ENCODE assay signal across 11 mouse cellular contexts in genomic region chr1:136564963-136565362, GRCm38 (mm10). TPM values are rescaled to one million over a fixed set of nuclear protein-coding genes. Genes with fewer than 3 reads are reported as not detected.
A peak's percentile ranks its signal among the peaks of the same experiment; 100 is the strongest.
DNase-seq lines count a peak whose midpoint lies in the region; ATAC-seq and TF ChIP-seq lines count a peak whose summit lies in the region.
"Had no signal": no experiment of that assay in that cellular context is flagged by ENCODE, and none has a peak within 500 bp of the region (broad histone marks: within the 10 kb centered on the region; RNA-seq: fewer than 3 reads in every experiment).

No protein-coding gene starts in this region.

- peak; percentile 56 for DNase-seq in kidney, adult 9 months
- DNase-seq in kidney, postnatal 14 days: no peak
- DNase-seq in CD4-positive helper T cell, adult 2 months (ENCODE audit: low read depth, low spot score): peak; percentile 42
- DNase-seq in ES-E14 (ENCODE audit: low read depth, low spot score): no peak
- DNase-seq in naive thymus-derived CD4-positive, alpha-beta T cell, adult 2 months (ENCODE audit: low read depth): peak; percentile 63
- DNase-seq in adrenal gland, postnatal 4 days (ENCODE audit: low spot score in 2 of 2): no peak
- no peak for DNase-seq in midbrain, embryonic 10.5 days (ENCODE audit: low spot score)
- DNase-seq: heart, postnatal 36 days; layer of hippocampus, postnatal 36 days; right cerebral cortex, postnatal 25 days had no signal

- in situ Hi-C loops in ES-E14 (cut with MboI; ENCODE audit: low sequenced_read_pairs in 2 of 2, unreplicated experiment in 2 of 2): loop anchor here in 1 of 2 experiments (25.0 kb wide), 1 partner anchor 172 kb away; no protein-coding TSS in a partner anchor

- H3K4me1 ChIP-seq in ES-E14 (ENCODE audit: control insufficient read depth in 2 of 2, insufficient read depth in 2 of 2, low read length in 2 of 2, poor library complexity in 1 of 2): peaks cover 6 to 9% of the 10 kb centered on the region in 2 experiments
- peaks cover 20% of the 10 kb centered on the region for H3K4me1 ChIP-seq in midbrain, embryonic 10.5 days

- H3K27me3 ChIP-seq in midbrain, embryonic 10.5 days (ENCODE audit: low read depth, poor library complexity, severe bottlenecking): peaks cover 12% of the 10 kb centered on the region

- ATAC-seq in granulocyte monocyte progenitor cell, adult 5-6 weeks (replicated peaks; ENCODE audit: poor library complexity, severe bottlenecking): no peak

- H3K9me3 ChIP-seq in ES-E14 (ENCODE audit: control insufficient read depth, insufficient read depth, low read depth, low read length): no peaks in the 10 kb centered on the region
- no peaks in the 10 kb centered on the region for H3K9me3 ChIP-seq in midbrain, embryonic 10.5 days (replicated peaks)

- peak overlapping the region; percentile 54 for H3K27ac ChIP-seq in ES-E14 (ENCODE audit: insufficient read depth, low read depth, low read length, poor library complexity, severe bottlenecking)
- no peak overlapping the region for H3K27ac ChIP-seq in midbrain, embryonic 10.5 days (replicated peaks)

- peaks cover 2% of the 10 kb centered on the region; the same call in 1 of the 2 replicates for H3K36me3 ChIP-seq in ES-E14 (ENCODE audit: control insufficient read depth, insufficient read depth, low read length, poor library complexity, severe bottlenecking)
- H3K36me3 ChIP-seq in midbrain, embryonic 10.5 days: no peaks in the 10 kb centered on the region

- 75% methylated on average over 4 of the region's 4 CpGs for WGBS in midbrain, embryonic 10.5 days

- H3K9ac ChIP-seq in ES-E14 (ENCODE audit: insufficient read depth, low read depth, low read length, poor library complexity, severe bottlenecking): no peak overlapping the region

- H3K4me3 ChIP-seq in ES-E14 (ENCODE audit: insufficient read depth in 1 of 2, low read depth in 1 of 2, low read length in 2 of 2, poor library complexity in 1 of 2, severe bottlenecking in 1 of 2): peak overlapping the region in 1 of 2 experiments; percentile 14; a peak in 1 of 4 replicates
- H3K4me3 ChIP-seq in midbrain, embryonic 10.5 days: no peak overlapping the region

TF ChIP-seq in ES-E14, 5 proteins besides CTCF, POLR2A, EP300 and RAD21:
- TF ChIP-seq ZC3H11A (IDR thresholded peaks at IDR 0.05; ENCODE audit: borderline replicate concordance, low read depth, low read length): no peak
- TF ChIP-seq ZNF384 (IDR thresholded peaks at IDR 0.05; ENCODE audit: low read depth, low read length): no peak
- TF ChIP-seq HCFC1 (IDR thresholded peaks at IDR 0.05; ENCODE audit: borderline replicate concordance, insufficient read depth, low read length): no peak
- TF ChIP-seq CHD2 (IDR thresholded peaks at IDR 0.05; ENCODE audit: low read depth, low read length): no peak
- TF ChIP-seq MAFK (IDR thresholded peaks at IDR 0.05; ENCODE audit: insufficient read depth, low read depth, low read length): no peak
TF ChIP-seq in ES-E14: peak in this region for 0.

RNA-seq across cellular contexts. Expression of gene Zfp281, which starts 59.7 kb away (rescaled TPM):
- total RNA-seq in ES-E14 (2012; rRNA removed): 65.0 and 65.5 TPM in 2 replicates
- 10.9 and 14.1 TPM in 2 replicates for total RNA-seq in granulocyte monocyte progenitor cell, adult 5-6 weeks (2014; fragmentation: Nextera tagmentation)
- 23.1 and 25.1 TPM in 2 replicates for total RNA-seq in granulocyte monocyte progenitor cell, adult 5-6 weeks (2017)
- total RNA-seq in adrenal gland, postnatal 4 days (2021): 10 to 100 TPM; 24.0 to 24.3 TPM
- 28.4 and 29.8 TPM in 2 replicates for polyA plus RNA-seq in midbrain, embryonic 10.5 days (2016; fragmentation: Nextera tagmentation; extraction: Ambion mirVana)

Comparison
In these comparisons a context has a peak if more than half of its experiments do, and no peak if none do; other contexts are left out.
1. DNase-seq: peak in kidney, adult 9 months (single experiment), CD4-positive helper T cell, adult 2 months (single experiment) and naive thymus-derived CD4-positive, alpha-beta T cell, adult 2 months (single experiment); none in kidney, postnatal 14 days (single experiment), ES-E14 (single experiment), adrenal gland, postnatal 4 days (0 of 2) and midbrain, embryonic 10.5 days (single experiment).